Mouse (Mus musculus): ENCODE measurements around the gene Fndc5.

Gene Fndc5

GRCm38 (mm10) chr4:129122719-129123118 lies 14.1 kb upstream of the Fndc5 start:
- in situ Hi-C loops (cut with MboI, MseI) = no loop called here

- in situ Hi-C loops (cut with MboI, MseI) = no loop called here
Observed at GRCm38 (mm10) chr4:129124652-129125146, 12.1 kb upstream of the Fndc5 start.

GRCm38 (mm10) chr4:129125736-129126451 lies 10.9 kb upstream of the Fndc5 start:
- in situ Hi-C loops (cut with MboI, MseI) = no loop called here

GRCm38 (mm10) chr4:129128582-129129338 lies 8.0 kb upstream of the Fndc5 start:
- in situ Hi-C loops (cut with MboI, MseI) = no loop called here

GRCm38 (mm10) chr4:129129387-129129786 lies 7.4 kb upstream of the Fndc5 start:
- in situ Hi-C loops (cut with MboI, MseI) = no loop called here

GRCm38 (mm10) chr4:129130149-129130548 lies 6.7 kb upstream of the Fndc5 start:
- in situ Hi-C loops (cut with MboI, MseI) = no loop called here

- in situ Hi-C loops (cut with MboI, MseI) = no loop called here
Observed at GRCm38 (mm10) chr4:129130755-129131303, 6.0 kb upstream of the Fndc5 start.

GRCm38 (mm10) chr4:129134799-129135585 lies 1.8 kb upstream of the Fndc5 start:
- in situ Hi-C loops (cut with MboI, MseI) = no loop called here

- in situ Hi-C loops (cut with MboI, MseI) = no loop called here
Observed at GRCm38 (mm10) chr4:129135637-129136036, 1.2 kb upstream of the Fndc5 start.

GRCm38 (mm10) chr4:129136189-129136578 lies 615 bp upstream of the Fndc5 start:
- in situ Hi-C loops (cut with MboI, MseI) = no loop called here

GRCm38 (mm10) chr4:129137392-129138321 lies 858 bp downstream of the Fndc5 start:
- in situ Hi-C loops (cut with MboI, MseI) = no loop called here

GRCm38 (mm10) chr4:129139642-129140041 lies 2.8 kb downstream of the Fndc5 start:
- in situ Hi-C loops (cut with MboI, MseI) = no loop called here

GRCm38 (mm10) chr4:129140808-129141207 lies 4.0 kb downstream of the Fndc5 start:
- in situ Hi-C loops (cut with MboI, MseI) = no loop called here

- in situ Hi-C loops (cut with MboI, MseI) = no loop called here
Observed at GRCm38 (mm10) chr4:129141560-129142438, 5.0 kb downstream of the Fndc5 start.

GRCm38 (mm10) chr4:129142439-129143045 lies 5.7 kb downstream of the Fndc5 start:
- in situ Hi-C loops (cut with MboI, MseI) = no loop called here

GRCm38 (mm10) chr4:129143509-129143908 lies 6.7 kb downstream of the Fndc5 start:
- in situ Hi-C loops (cut with MboI, MseI) = no loop called here

GRCm38 (mm10) chr4:129144401-129145367 lies 7.9 kb downstream of the Fndc5 start:
- in situ Hi-C loops (cut with MboI, MseI) = no loop called here

GRCm38 (mm10) chr4:129145411-129145810 lies 8.6 kb downstream of the Fndc5 start:
- in situ Hi-C loops (cut with MboI, MseI) = no loop called here

Data from T-helper 2 cell (primary cell).